Mouse (Mus musculus): ENCODE results near the gene Ankdd1a. TPM values are rescaled to one million over a fixed set of nuclear protein-coding genes. Genes with fewer than 3 reads are reported as not detected.

Gene Ankdd1a
- total and polyA plus RNA-seq, 3 experiments: 0.06 TPM; not detected in 2

- Histone ChIP-seq H3K4me3 (ENCODE audit: control insufficient read depth in 1 of 2, insufficient read depth in 1 of 2, low read depth in 2 of 2, low read length in 2 of 2) (no peak overlapping the region), H3K27ac (ENCODE audit: control insufficient read depth, low read depth, low read length) (no peak overlapping the region), H3K79me2 (ENCODE audit: control insufficient read depth, insufficient read depth, low read length, poor library complexity) (no peaks in the 10 kb centered on the region), H3K36me3 (ENCODE audit: control insufficient read depth in 1 of 2, insufficient read depth in 2 of 2, low read length in 2 of 2) (peaks cover 2 to 6% of the 10 kb centered on the region in 2 experiments; a peak in 3 of 4 replicates), H3K27me3 (ENCODE audit: control insufficient read depth in 1 of 2, insufficient read depth in 2 of 2, low read length in 2 of 2) (no peaks in the 10 kb centered on the region), H3K9ac (ENCODE audit: control insufficient read depth, low read depth, low read length, poor library complexity, severe bottlenecking) (no peak overlapping the region), H3K9me3 (replicated peaks; ENCODE audit: insufficient read depth, low read length) (no peaks in the 10 kb centered on the region), H3K4me1 (ENCODE audit: control insufficient read depth in 1 of 2, insufficient read depth in 2 of 2, low read length in 2 of 2) (peaks cover 4 to 5% of the 10 kb centered on the region in 2 experiments; a peak in 3 of 4 replicates)
- TF ChIP-seq NELFE (IDR thresholded peaks at IDR 0.05; ENCODE audit: low read depth, low read length): no peak
- no peak for TF ChIP-seq SMC3 (IDR thresholded peaks at IDR 0.05; ENCODE audit: low read depth, low read length)
- TF ChIP-seq MAFK (IDR thresholded peaks at IDR 0.05; ENCODE audit: borderline replicate concordance, low read depth, low read length): no peak
- no peak for DNase-seq (ENCODE audit: low read depth, low spot score)
Observed at GRCm38 (mm10) chr9:65563073-65563472, 43.1 kb upstream of the Ankdd1a start.

GRCm38 (mm10) chr9:65562081-65562506 lies 42.1 kb upstream of the Ankdd1a start:
- H3K36me3 ChIP-seq (ENCODE audit: control insufficient read depth in 1 of 2, insufficient read depth in 2 of 2, low read length in 2 of 2): peaks cover 2 to 6% of the 10 kb centered on the region in 2 experiments; a peak in 3 of 4 replicates
- TF ChIP-seq NELFE (IDR thresholded peaks at IDR 0.05; ENCODE audit: low read depth, low read length) (no peak), USF1 (IDR thresholded peaks at IDR 0.05; ENCODE audit: low read depth, low read length) (peak; percentile 27)
- no peak for DNase-seq (ENCODE audit: low read depth, low spot score)
- no peak overlapping the region for H3K27ac ChIP-seq (ENCODE audit: control insufficient read depth, low read depth, low read length)
- H3K9me3 ChIP-seq (replicated peaks; ENCODE audit: insufficient read depth, low read length): no peaks in the 10 kb centered on the region
- H3K9ac ChIP-seq (ENCODE audit: control insufficient read depth, low read depth, low read length, poor library complexity, severe bottlenecking): no peak overlapping the region
- no peaks in the 10 kb centered on the region for H3K79me2 ChIP-seq (ENCODE audit: control insufficient read depth, insufficient read depth, low read length, poor library complexity)
- H3K4me1 ChIP-seq (ENCODE audit: control insufficient read depth in 1 of 2, insufficient read depth in 2 of 2, low read length in 2 of 2): peaks cover 4 to 5% of the 10 kb centered on the region in 2 experiments; a peak in 3 of 4 replicates
- no peak overlapping the region for H3K4me3 ChIP-seq (ENCODE audit: control insufficient read depth in 1 of 2, insufficient read depth in 1 of 2, low read depth in 2 of 2, low read length in 2 of 2)
- no peaks in the 10 kb centered on the region for H3K27me3 ChIP-seq (ENCODE audit: control insufficient read depth in 1 of 2, insufficient read depth in 2 of 2, low read length in 2 of 2)

DNA sequence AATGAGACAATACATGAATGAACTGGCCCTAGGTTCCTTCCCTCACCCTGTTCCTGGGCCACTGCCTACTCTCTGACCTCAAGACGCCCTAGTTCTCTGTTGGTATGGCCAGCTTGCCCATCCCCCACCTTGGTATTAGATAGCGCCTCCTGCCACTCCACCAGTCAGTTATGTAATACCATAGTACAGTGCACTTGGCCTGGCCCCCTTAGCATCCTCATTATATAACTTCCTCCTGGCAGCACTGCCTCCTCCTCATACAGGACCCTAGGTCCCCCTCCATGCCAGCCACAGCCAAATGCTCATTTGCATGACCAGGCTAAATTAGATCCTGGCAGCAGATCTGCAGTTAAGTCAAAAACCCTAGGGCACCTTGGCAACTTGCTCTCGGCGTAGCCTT lies 41.0 kb upstream of the Ankdd1a start:
- DNase-seq (ENCODE audit: low read depth, low spot score): no peak
- Histone ChIP-seq H3K4me3 (ENCODE audit: control insufficient read depth in 1 of 2, insufficient read depth in 1 of 2, low read depth in 2 of 2, low read length in 2 of 2) (no peak overlapping the region), H3K36me3 (ENCODE audit: control insufficient read depth in 1 of 2, insufficient read depth in 2 of 2, low read length in 2 of 2) (peaks cover 2 to 7% of the 10 kb centered on the region in 2 experiments; a peak in 3 of 4 replicates), H3K79me2 (ENCODE audit: control insufficient read depth, insufficient read depth, low read length, poor library complexity) (no peaks in the 10 kb centered on the region), H3K27ac (ENCODE audit: control insufficient read depth, low read depth, low read length) (no peak overlapping the region), H3K9ac (ENCODE audit: control insufficient read depth, low read depth, low read length, poor library complexity, severe bottlenecking) (no peak overlapping the region), H3K4me1 (ENCODE audit: control insufficient read depth in 1 of 2, insufficient read depth in 2 of 2, low read length in 2 of 2) (peaks cover 4 to 8% of the 10 kb centered on the region in 2 experiments), H3K9me3 (replicated peaks; ENCODE audit: insufficient read depth, low read length) (no peaks in the 10 kb centered on the region), H3K27me3 (ENCODE audit: control insufficient read depth in 1 of 2, insufficient read depth in 2 of 2, low read length in 2 of 2) (no peaks in the 10 kb centered on the region)
- TF ChIP-seq TBP (IDR thresholded peaks at IDR 0.05; ENCODE audit: low read depth, low read length) (no peak), ZKSCAN1 (IDR thresholded peaks at IDR 0.05; ENCODE audit: low read depth, low read length) (peak; percentile 79)

- H3K4me3 ChIP-seq (ENCODE audit: control insufficient read depth in 1 of 2, insufficient read depth in 1 of 2, low read depth in 2 of 2, low read length in 2 of 2): no peak overlapping the region
- peaks cover 11 to 21% of the 10 kb centered on the region in 2 experiments for H3K4me1 ChIP-seq (ENCODE audit: control insufficient read depth in 1 of 2, insufficient read depth in 2 of 2, low read length in 2 of 2)
- H3K79me2 ChIP-seq (ENCODE audit: control insufficient read depth, insufficient read depth, low read length, poor library complexity): no peaks in the 10 kb centered on the region
- no peaks in the 10 kb centered on the region for H3K9me3 ChIP-seq (replicated peaks; ENCODE audit: insufficient read depth, low read length)
- H3K9ac ChIP-seq (ENCODE audit: control insufficient read depth, low read depth, low read length, poor library complexity, severe bottlenecking): no peak overlapping the region
- no peaks in the 10 kb centered on the region for H3K27me3 ChIP-seq (ENCODE audit: control insufficient read depth in 1 of 2, insufficient read depth in 2 of 2, low read length in 2 of 2)
- H3K27ac ChIP-seq (ENCODE audit: control insufficient read depth, low read depth, low read length): no peak overlapping the region
- DNase-seq (ENCODE audit: low read depth, low spot score): no peak
- H3K36me3 ChIP-seq (ENCODE audit: control insufficient read depth in 1 of 2, insufficient read depth in 2 of 2, low read length in 2 of 2): peaks cover 0 to 20% of the 10 kb centered on the region in 2 experiments; a peak in 2 of 4 replicates
- TF ChIP-seq POLR2AphosphoS2 (IDR thresholded peaks at IDR 0.05; ENCODE audit: low read length) (no peak), TBP (IDR thresholded peaks at IDR 0.05; ENCODE audit: low read depth, low read length) (no peak), MAX (IDR thresholded peaks at IDR 0.05; ENCODE audit: low read length) (no peak), RAD21 (IDR thresholded peaks at IDR 0.05; ENCODE audit: low read depth, low read length) (no peak), HCFC1 (IDR thresholded peaks at IDR 0.05; ENCODE audit: low read depth, low read length) (no peak), GATA1 (IDR thresholded peaks at IDR 0.05; ENCODE audit: low read depth, low read length) (no peak), RCOR1 (IDR thresholded peaks at IDR 0.05; ENCODE audit: low read depth, low read length) (no peak), ZKSCAN1 (IDR thresholded peaks at IDR 0.05; ENCODE audit: low read depth, low read length) (no peak), ZNF384 (IDR thresholded peaks at IDR 0.05; ENCODE audit: low read depth, low read length) (no peak), MAZ (IDR thresholded peaks at IDR 0.05; ENCODE audit: low read depth, low read length) (no peak), ZC3H11A (IDR thresholded peaks at IDR 0.05; ENCODE audit: low read depth, low read length) (no peak), ELF1 (IDR thresholded peaks at IDR 0.05; ENCODE audit: low read depth, low read length) (no peak), SMC3 (IDR thresholded peaks at IDR 0.05; ENCODE audit: low read depth, low read length) (no peak), CHD1 (IDR thresholded peaks at IDR 0.05; ENCODE audit: low read depth, low read length) (no peak), BHLHE40 (IDR thresholded peaks at IDR 0.05; ENCODE audit: borderline replicate concordance, low read depth, low read length) (no peak), USF2 (IDR thresholded peaks at IDR 0.05; ENCODE audit: borderline replicate concordance in 1 of 2, insufficient read depth in 1 of 2, low read depth in 1 of 2, low read length in 2 of 2) (no peak), NRF1 (IDR thresholded peaks at IDR 0.05; ENCODE audit: insufficient read depth, low read depth, low read length, poor library complexity, severe bottlenecking) (no peak)
Observed at GRCm38 (mm10) chr9:65558806-65559205, 38.8 kb upstream of the Ankdd1a start.

Data from MEL (cell line).